Mouse (Mus musculus) stomach, postnatal 0 days (tissue): ENCODE measurements around the gene Gm3072.
"Not testable (repeated sequence)": the region's sequence is repeated elsewhere in the genome, so short reads cannot be mapped to it uniquely, and the experiment has no call there.

Source experiments
- CTCF ChIP-seq: IDR thresholded peaks from 2 replicates; pipeline ENCODE4 v1.5.1; 2016; ENCODE audit warnings: antibody characterized with exemption, low read depth, mild to moderate bottlenecking, moderate library complexity
- EP300 ChIP-seq: optimal IDR thresholded peaks from 2 replicates; pipeline ENCODE3; 2016; ENCODE audit warnings: antibody characterized with exemption

GRCm38 (mm10) chr14:41648176-41648575 is 23.8 kb upstream of the Gm3072 start:
- TF ChIP-seq CTCF, EP300: not testable (repeated sequence)
